Mouse (Mus musculus) intestine, embryonic 16.5 days (tissue): ENCODE results near the gene Fam219a. TPM values are rescaled to one million over a fixed set of nuclear protein-coding genes. Genes with fewer than 3 reads are reported as not detected.

Experiments used
- ATAC-seq: fragments of 200-750 bp; cut with Nextera tagmentation; 2 replicates; pipeline ENCODE4 v1.8.0; 2017; ENCODE audit warnings: moderate TSS enrichment, moderate library complexity
- H3K27ac ChIP-seq: fragments of 300-500 bp; sonication (generic); 2 replicates; pipeline ENCODE4 v1.5.1; 2014; ENCODE audit warnings: mild to moderate bottlenecking, low read length
- H3K27me3 ChIP-seq: fragments of 300-500 bp; sonication (generic); replicated peaks from 2 replicates; pipeline ENCODE4 v1.6.1; 2014; ENCODE audit warnings: low read length, control low read depth, mixed read lengths; ENCODE audit not compliant: control insufficient read depth, insufficient read depth
- H3K36me3 ChIP-seq: fragments of 300-500 bp; sonication (generic); 2 replicates; pipeline ENCODE4 v1.6.1; 2014; ENCODE audit warnings: low read length, control low read depth; ENCODE audit not compliant: control insufficient read depth, insufficient read depth
- H3K4me1 ChIP-seq: fragments of 300-500 bp; sonication (generic); 2 replicates; pipeline ENCODE4 v1.6.1; 2014; ENCODE audit warnings: low read length, control low read depth, mixed read lengths; ENCODE audit not compliant: control insufficient read depth, insufficient read depth
- H3K4me2 ChIP-seq: fragments of 300-500 bp; sonication (generic); 2 replicates; pipeline ENCODE4 v1.6.1; 2014; ENCODE audit warnings: low read depth, low read length, control low read depth
- H3K4me3 ChIP-seq: fragments of 300-500 bp; sonication (generic); 2 replicates; pipeline ENCODE4 v1.5.1; 2014; ENCODE audit warnings: mild to moderate bottlenecking, low read length
- H3K9ac ChIP-seq: fragments of 300-500 bp; sonication (generic); 2 replicates; pipeline ENCODE4 v1.6.1; 2014; ENCODE audit warnings: low read depth, low read length
- H3K9me3 ChIP-seq: fragments of 300-500 bp; sonication (generic); 2 replicates; pipeline ENCODE4 v1.6.1; 2016; ENCODE audit warnings: low read length, control low read depth; ENCODE audit not compliant: control insufficient read depth
- WGBS: fragments of 180-500 bp; shearing (Covaris S2); extraction: QIAGEN DNeasy Blood & Tissue Kit; methylation state at CpG from one replicate; pipeline ENCODE4 v1.1.7; 2014; 5-methylcytosine and 5-hydroxymethylcytosine counted together
- polyA plus RNA-seq: library from polyadenylated mRNA; unstranded; fragments of >200 nt; fragmentation: Nextera tagmentation; extraction: Ambion mirVana; gene quantifications from 2 replicates; pipeline ENCODE4 v1.2.1, GENCODE M21; 2015

The Fam219a gene
- polyA plus RNA-seq, 1 experiment from 2014 or later = 2.4 TPM

DNA sequence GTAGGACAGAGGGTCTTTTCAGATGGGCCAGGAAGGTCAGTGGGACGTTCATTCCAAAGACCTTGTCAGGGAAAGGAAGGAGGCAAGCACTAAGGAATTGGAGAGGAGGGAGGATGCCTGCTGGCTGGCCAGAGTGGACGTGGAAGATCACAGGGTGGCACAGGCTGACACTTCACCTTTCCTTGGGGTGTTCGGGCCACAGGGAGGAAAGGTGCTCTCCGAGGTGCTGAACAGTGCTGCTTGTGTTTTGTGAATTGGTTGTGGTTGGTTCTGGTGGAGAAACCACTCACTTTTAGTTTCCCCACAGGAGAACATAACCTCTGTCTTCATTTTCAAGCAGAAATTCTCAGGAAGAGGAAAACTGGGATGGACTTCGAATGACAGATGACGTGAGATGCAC lies 36.9 kb downstream of the Fam219a start:
- H3K4me1 ChIP-seq = peaks cover 4% of the 10 kb centered on the region; the same call in 1 of the 2 replicates
- H3K36me3 ChIP-seq = no peaks in the 10 kb centered on the region
- no peak overlapping the region for H3K4me3 ChIP-seq
- no peak for ATAC-seq
- WGBS = 24% methylated on average over 6 of the region's 6 CpGs
- H3K9me3 ChIP-seq = no peaks in the 10 kb centered on the region
- H3K9ac ChIP-seq = no peak overlapping the region
- H3K4me2 ChIP-seq = no peak overlapping the region
- no peak overlapping the region for H3K27ac ChIP-seq
- H3K27me3 ChIP-seq = 0 out of 2 replicates have a peak, but pooled peaks cover 2% of the 10 kb centered on the region

DNA sequence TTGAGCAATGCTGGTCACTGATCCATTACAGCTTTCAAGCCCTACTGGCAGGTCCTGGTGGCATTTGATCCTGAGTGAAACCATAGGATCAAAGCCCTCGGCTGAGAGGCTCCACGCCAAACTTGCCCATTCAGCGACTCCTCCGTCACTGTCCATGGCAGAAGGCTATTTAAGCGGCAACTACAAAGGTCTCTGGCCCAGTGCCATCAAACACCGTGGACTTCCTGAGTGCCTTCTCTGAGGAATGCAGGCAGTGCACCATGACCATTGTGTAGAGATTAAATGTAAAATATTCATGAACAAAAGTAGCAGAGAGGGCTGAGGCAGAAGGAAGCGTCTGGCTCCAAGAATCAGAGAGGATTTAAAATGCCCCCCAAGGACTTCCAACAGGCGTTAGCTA lies 41.3 kb downstream of the Fam219a start:
- no peak overlapping the region for H3K27ac ChIP-seq
- no peak overlapping the region for H3K4me3 ChIP-seq
- H3K36me3 ChIP-seq = no peaks in the 10 kb centered on the region
- ATAC-seq = no peak
- H3K4me2 ChIP-seq = no peak overlapping the region
- peaks cover 4% of the 10 kb centered on the region; the same call in 1 of the 2 replicates for H3K4me1 ChIP-seq
- H3K27me3 ChIP-seq = peaks cover 2% of the 10 kb centered on the region; the same call in 1 of the 2 replicates
- no peak overlapping the region for H3K9ac ChIP-seq
- no peaks in the 10 kb centered on the region for H3K9me3 ChIP-seq
- WGBS = 34% methylated on average over 8 of the region's 8 CpGs

DNA sequence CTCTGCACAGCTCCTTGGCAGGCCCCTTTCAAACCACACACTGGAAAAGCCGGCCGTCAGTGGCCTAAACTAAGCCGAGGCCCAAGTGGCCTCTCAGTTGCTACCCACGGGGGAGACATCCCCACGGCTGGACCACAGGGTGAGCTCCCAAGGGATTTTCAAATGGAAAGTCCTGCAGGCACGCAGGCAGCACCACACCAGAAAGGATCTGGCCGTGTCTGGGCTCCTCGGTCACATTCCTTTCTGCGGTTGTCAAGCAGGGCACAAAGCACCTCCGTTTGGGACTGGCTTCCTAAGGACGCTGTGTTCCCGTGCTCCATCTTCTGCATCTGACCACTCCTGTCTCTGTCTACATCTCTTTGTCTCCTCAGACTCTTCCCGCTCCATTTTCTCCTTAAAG lies 42.3 kb downstream of the Fam219a start:
- Histone ChIP-seq H3K27ac (no peak overlapping the region), H3K9ac (no peak overlapping the region), H3K4me3 (no peak overlapping the region), H3K36me3 (no peaks in the 10 kb centered on the region), H3K27me3 (peaks cover 2% of the 10 kb centered on the region; the same call in 1 of the 2 replicates), H3K4me1 (peaks cover 7% of the 10 kb centered on the region; the same call in 1 of the 2 replicates), H3K9me3 (no peaks in the 10 kb centered on the region), H3K4me2 (no peak overlapping the region)
- WGBS = 45% methylated on average over 13 of the region's 13 CpGs
- no peak for ATAC-seq

DNA sequence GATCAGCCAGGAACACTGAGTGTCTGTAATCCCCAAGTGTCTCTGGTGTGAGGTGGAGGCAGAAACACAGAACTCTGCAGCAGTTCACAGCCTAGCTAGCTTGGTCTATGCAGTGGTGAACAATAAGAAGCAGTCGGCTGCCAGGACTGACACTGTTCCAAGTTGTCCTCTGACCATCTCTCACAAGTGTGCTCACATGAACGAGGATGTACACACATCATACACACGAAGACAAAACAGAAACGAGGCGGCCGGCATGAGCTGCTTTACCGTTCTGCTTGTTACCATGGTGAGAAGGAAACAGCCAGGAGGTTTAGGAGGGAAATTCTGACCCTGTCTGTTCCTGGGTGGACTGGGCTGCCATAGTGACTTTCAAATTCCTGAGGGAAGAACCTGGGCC lies 42.8 kb downstream of the Fam219a start:
- H3K9ac ChIP-seq = no peak overlapping the region

DNA sequence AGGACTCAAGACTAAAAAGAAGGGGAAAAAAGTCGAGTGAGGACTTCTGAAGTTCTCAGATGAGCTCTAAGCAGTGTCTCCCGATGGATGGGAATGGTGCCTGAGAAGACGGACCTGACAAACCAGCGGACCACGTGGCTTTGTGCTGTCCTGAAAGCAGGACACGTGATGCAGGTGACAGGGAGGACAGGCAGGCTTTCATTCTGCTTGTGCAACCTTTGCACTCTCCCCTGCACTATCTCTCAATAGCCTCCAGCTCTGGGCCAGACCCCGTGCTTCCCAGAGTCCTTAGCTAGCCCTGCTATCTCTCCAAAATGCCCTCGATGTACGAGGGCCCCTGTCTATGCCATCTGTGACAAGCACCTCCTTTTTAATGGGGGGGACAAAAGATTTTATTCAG lies 44.5 kb downstream of the Fam219a start:
- no peaks in the 10 kb centered on the region for H3K9me3 ChIP-seq
- no peak overlapping the region for H3K4me3 ChIP-seq
- no peak overlapping the region for H3K4me2 ChIP-seq
- H3K9ac ChIP-seq = no peak overlapping the region
- H3K27me3 ChIP-seq = peaks cover 2% of the 10 kb centered on the region; the same call in 1 of the 2 replicates
- no peak overlapping the region for H3K27ac ChIP-seq
- 60% methylated on average over 9 of the region's 9 CpGs for WGBS
- peaks cover 14% of the 10 kb centered on the region; the same call in 1 of the 2 replicates for H3K4me1 ChIP-seq
- no peaks in the 10 kb centered on the region for H3K36me3 ChIP-seq
- ATAC-seq = peak; percentile 77

More for the DNA sequence above, 42.8 kb downstream of the Fam219a start:
- Histone ChIP-seq H3K27ac (no peak overlapping the region), H3K4me3 (no peak overlapping the region), H3K27me3 (peaks cover 2% of the 10 kb centered on the region; the same call in 1 of the 2 replicates), H3K36me3 (no peaks in the 10 kb centered on the region), H3K4me2 (no peak overlapping the region), H3K9me3 (no peaks in the 10 kb centered on the region), H3K4me1 (peaks cover 7% of the 10 kb centered on the region; the same call in 1 of the 2 replicates)
- 61% methylated on average over 7 of the region's 7 CpGs for WGBS
- ATAC-seq = no peak

DNA sequence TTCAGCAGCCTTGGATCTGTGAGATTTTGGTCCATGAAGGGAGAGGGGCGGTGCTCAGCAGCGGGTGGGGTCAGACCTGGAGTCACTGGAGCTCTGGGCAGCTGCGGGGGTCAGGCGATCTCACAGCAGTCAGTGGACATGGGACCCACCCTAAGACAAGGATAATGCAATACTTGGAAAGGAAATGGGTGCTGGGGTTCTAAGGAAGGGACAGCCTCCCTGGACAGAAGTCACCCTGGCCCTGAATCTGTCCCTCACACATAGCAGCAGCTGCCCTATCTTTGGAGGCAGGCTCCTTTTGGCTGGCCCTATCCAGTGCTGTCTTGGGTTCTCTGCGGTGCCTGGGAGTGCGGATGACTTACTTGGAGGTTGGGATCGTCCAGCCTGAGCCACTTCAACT lies 45.5 kb downstream of the Fam219a start:
- no peak overlapping the region for H3K4me3 ChIP-seq
- H3K9ac ChIP-seq = no peak overlapping the region
- H3K9me3 ChIP-seq = no peaks in the 10 kb centered on the region
- peaks cover 22% of the 10 kb centered on the region; the same call in 1 of the 2 replicates for H3K4me1 ChIP-seq
- H3K27ac ChIP-seq = no peak overlapping the region
- no peak overlapping the region for H3K4me2 ChIP-seq
- peaks cover 2% of the 10 kb centered on the region; the same call in 1 of the 2 replicates for H3K27me3 ChIP-seq
- no peaks in the 10 kb centered on the region for H3K36me3 ChIP-seq
- WGBS = 78% methylated on average over 7 of the region's 7 CpGs
- ATAC-seq = no peak

DNA sequence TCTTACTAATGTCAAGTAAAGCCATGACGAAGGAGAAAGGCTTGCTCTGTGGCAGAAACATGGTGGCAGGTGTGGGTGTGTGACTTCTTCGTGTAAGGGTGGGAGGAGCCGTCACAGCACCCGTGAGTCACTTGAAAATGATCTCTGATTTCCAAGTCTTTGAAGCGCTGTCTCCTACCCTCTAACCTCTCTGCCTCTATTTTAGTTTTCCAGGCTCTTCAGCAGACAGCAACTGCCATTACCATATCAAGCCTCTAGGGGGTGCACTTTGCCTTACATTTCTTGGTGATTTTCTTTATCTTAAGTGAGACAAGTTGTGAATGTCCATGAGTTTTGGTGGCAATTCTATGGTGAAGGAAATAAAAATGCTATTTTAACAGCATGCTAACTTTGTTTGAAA lies 46.5 kb downstream of the Fam219a start:
- Histone ChIP-seq H3K27me3 (no peaks in the 10 kb centered on the region; the same call in 1 of the 2 replicates), H3K4me3 (no peak overlapping the region), H3K36me3 (no peaks in the 10 kb centered on the region), H3K4me1 (peaks cover 18% of the 10 kb centered on the region; the same call in 1 of the 2 replicates), H3K9ac (no peak overlapping the region), H3K27ac (no peak overlapping the region), H3K9me3 (no peaks in the 10 kb centered on the region), H3K4me2 (no peak overlapping the region)
- 44% methylated on average over 5 of the region's 5 CpGs for WGBS
- no peak for ATAC-seq

DNA sequence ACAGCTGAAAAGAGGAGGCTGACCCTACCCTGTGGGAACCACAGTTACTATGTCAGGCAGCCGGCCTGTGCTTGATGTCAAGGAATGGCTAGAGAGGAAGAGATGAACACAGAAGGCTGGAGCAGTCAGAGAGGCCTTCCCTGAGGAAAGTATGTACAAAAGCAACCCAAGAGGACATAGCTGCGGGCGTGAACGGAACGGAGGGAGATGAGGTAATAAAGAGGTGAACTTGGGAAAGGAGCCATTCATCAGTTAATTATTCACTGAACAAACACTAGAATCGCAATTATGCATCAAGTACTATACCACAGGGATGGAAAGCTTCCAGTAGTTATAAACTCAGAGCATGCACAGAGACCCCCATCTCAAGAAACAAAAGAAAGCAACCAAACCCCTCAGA lies 47.2 kb downstream of the Fam219a start:
- peak; percentile 54 for ATAC-seq

DNA sequence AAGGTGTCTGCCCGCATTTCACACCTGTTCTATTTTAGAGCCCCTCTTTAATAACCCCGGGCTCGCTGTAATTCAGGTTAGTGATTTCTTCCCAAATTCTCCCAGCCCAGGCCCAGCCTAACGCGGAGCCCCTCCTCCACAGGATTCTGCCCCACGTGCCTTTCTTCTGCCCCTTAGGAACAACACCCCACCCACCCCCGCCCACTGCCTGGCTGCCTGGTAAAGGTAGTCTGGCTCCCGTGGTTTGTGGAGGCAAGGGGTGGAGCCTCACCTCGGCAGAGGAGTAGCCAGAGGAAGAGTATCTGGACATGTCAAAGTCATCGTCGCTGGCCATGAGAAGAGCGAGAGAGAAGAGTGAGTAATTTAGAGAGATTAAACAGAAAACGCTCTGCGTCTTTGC lies 48.7 kb downstream of the Fam219a start:
- Histone ChIP-seq H3K4me3 (no peak overlapping the region), H3K27me3 (no peaks in the 10 kb centered on the region; the same call in 1 of the 2 replicates), H3K4me2 (no peak overlapping the region), H3K36me3 (no peaks in the 10 kb centered on the region), H3K27ac (no peak overlapping the region), H3K4me1 (peaks cover 18% of the 10 kb centered on the region; the same call in 1 of the 2 replicates), H3K9ac (no peak overlapping the region), H3K9me3 (no peaks in the 10 kb centered on the region)
- no peak for ATAC-seq
- 35% methylated on average over 14 of the region's 14 CpGs for WGBS

More for the DNA sequence above, 47.2 kb downstream of the Fam219a start:
- Histone ChIP-seq H3K9me3 (no peaks in the 10 kb centered on the region), H3K4me3 (no peak overlapping the region), H3K9ac (no peak overlapping the region), H3K27ac (peak overlapping the region; percentile 46; the same call in 1 of the 2 replicates), H3K36me3 (no peaks in the 10 kb centered on the region), H3K27me3 (no peaks in the 10 kb centered on the region; the same call in 1 of the 2 replicates), H3K4me2 (no peak overlapping the region), H3K4me1 (peaks cover 18% of the 10 kb centered on the region; the same call in 1 of the 2 replicates)
- 57% methylated on average over 6 of the region's 6 CpGs for WGBS

DNA sequence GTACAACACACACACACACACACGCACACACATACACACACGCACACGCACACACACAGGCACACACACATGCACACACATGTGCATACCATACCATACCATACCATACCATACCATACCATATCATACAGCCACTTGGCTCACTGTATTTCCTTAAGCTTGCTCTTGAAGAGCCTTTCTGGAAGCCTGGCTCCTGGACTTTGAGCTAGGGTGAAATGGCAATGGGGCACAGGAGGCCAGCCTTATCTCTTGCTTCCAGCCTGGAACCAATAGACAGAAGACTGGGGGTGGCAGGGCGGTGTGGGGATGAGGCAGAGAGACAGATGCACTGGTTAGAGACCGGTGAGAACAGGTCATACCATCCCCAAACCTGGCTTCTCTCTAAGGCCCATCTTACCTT lies 50.1 kb downstream of the Fam219a start:
- peaks cover 18% of the 10 kb centered on the region; the same call in 1 of the 2 replicates for H3K4me1 ChIP-seq
- H3K9ac ChIP-seq = no peak overlapping the region
- WGBS = 90% methylated on average over 5 of the region's 5 CpGs
- peak; percentile 75 for ATAC-seq
- no peak overlapping the region for H3K4me3 ChIP-seq
- no peaks in the 10 kb centered on the region for H3K36me3 ChIP-seq
- H3K27ac ChIP-seq = peak overlapping the region; percentile 68
- H3K27me3 ChIP-seq = no peaks in the 10 kb centered on the region
- H3K4me2 ChIP-seq = peak overlapping the region; percentile 20
- H3K9me3 ChIP-seq = no peaks in the 10 kb centered on the region
